Mouse (Mus musculus) G1E (cell line): ENCODE measurements around the gene Cpne9.

Source experiments
- CTCF ChIP-seq: IDR thresholded peaks from 2 replicates; pipeline ENCODE4 v1.5.1; 2012; ENCODE audit warnings: low read depth, low read length, inconsistent platforms, mixed read lengths
- GATA1 ChIP-seq: IDR thresholded peaks from 2 replicates; pipeline ENCODE4 v1.6.1; 2012; ENCODE audit warnings: borderline replicate concordance, low read length, inconsistent platforms, mixed read lengths
- POLR2AphosphoS5 ChIP-seq: IDR thresholded peaks from 2 replicates; pipeline ENCODE4 v1.6.1; 2012; ENCODE audit warnings: low read depth, low read length, inconsistent platforms; ENCODE audit not compliant: insufficient replicate concordance

- no peak for TF ChIP-seq GATA1
- TF ChIP-seq CTCF: no peak
- TF ChIP-seq POLR2AphosphoS5: no peak
Observed at GRCm38 (mm10) chr6:113237542-113238270, 44.4 kb upstream of the Cpne9 start, which contains the start of gene Mtmr14.
